Mouse (Mus musculus) lung, adult 2 months (tissue): ENCODE results near the gene Rab5c.

Experiments
- CTCF ChIP-seq: fragments of 200-500 bp; IDR thresholded peaks from 2 replicates; pipeline ENCODE4 v1.5.1; 2011; ENCODE audit warnings: mild to moderate bottlenecking, low read length, control low read depth; ENCODE audit not compliant: insufficient read depth
- POLR2A ChIP-seq: fragments of 200-500 bp; IDR thresholded peaks from 2 replicates; pipeline ENCODE4 v1.6.1; 2011; ENCODE audit warnings: low read depth, mild to moderate bottlenecking, control low read depth, low read length, borderline replicate concordance; ENCODE audit errors: extremely low read depth

DNA sequence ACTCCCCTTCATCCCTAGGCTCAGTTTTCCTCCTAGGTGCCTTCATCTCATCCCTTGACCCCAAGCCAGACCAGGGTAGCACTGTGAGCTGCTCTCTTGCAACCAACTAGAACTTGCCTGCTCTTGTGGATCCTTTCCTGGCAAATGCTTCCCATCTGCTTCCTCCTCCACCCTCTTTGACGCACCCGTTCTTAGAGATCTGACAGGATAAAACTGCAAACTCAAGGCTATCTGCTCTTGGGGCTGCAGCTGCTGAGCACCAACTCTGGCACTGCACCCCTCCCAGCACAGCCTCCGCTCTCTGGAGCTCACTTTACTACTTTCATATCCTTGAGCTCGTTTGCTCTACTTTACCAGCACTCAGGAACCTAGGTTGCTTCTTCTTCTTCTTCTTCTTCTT is 10.6 kb upstream of the Rab5c start:
- no peak for TF ChIP-seq CTCF
- TF ChIP-seq POLR2A = no peak
